Mouse (Mus musculus): ENCODE measurements around the gene Adamts14. TPM values are rescaled to one million over a fixed set of nuclear protein-coding genes. Genes with fewer than 3 reads are reported as not detected.

Adamts14 gene
- polyA plus RNA-seq (2012): not detected in 2 replicates

DNA sequence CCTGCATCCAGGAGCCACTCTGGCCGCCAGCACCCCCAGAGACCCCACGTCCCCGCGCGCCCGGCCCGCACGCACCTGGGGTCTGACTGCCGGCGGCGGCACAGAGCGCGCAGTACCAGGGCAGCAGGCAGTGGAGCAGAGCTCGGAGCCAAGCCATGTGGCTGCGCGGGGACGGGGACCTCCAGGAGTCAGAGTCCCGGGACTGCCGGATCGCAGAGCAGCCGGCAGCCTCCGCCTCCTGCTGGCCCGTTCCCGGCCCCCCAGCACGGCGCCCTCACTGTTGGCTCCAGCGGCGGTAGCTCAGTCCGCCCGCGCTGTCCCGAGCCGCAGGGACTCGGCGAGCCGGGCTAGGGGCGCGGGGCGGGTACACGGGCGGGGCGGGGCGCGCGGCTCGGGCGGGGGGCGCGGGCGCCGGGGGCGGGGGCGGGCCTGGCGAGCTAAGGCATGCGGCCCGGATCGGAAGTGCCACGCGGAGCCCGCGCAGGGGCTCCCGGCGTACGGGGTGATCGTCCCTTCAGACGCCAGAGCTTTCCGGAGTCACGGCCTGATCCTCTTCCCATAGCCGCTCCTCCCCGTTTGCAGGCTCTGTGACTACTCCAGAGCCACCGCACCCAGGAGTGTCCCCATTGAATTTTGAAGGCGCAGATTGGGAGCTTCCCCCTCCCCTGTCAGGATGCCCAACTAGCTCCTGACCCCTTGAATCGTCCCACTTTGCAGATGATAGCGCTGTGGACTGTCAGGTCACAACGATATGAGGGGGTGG lies at the start of gene Adamts14:
Gene Adamts14, minus strand, starts transcription at position 358 of the 763 bp plus-strand sequence.
- no peak for TF ChIP-seq GATA1 (IDR thresholded peaks at IDR 0.05; ENCODE audit: low read length)

DNA sequence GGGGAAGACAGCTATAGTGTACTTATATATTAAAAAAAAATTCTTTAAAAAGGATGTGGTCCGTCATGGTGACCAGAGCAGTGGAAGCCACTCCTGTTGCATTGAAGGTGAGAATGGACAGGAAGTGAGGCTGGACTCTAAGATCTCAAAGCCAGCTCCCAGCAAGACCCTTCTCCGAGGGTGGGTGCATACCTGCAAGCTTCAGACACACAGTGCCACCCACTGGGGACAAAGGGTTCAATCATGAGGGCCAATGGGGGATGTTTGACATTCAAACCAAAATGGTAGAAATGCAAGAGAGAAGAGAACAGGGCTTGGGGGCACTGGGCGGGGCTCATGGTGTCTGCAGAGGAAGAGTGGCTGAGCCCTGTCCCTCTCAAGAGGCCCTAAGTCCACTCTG lies 45.3 kb upstream of the Adamts14 start:
- TF ChIP-seq GATA1 (IDR thresholded peaks at IDR 0.05; ENCODE audit: low read length): no peak

DNA sequence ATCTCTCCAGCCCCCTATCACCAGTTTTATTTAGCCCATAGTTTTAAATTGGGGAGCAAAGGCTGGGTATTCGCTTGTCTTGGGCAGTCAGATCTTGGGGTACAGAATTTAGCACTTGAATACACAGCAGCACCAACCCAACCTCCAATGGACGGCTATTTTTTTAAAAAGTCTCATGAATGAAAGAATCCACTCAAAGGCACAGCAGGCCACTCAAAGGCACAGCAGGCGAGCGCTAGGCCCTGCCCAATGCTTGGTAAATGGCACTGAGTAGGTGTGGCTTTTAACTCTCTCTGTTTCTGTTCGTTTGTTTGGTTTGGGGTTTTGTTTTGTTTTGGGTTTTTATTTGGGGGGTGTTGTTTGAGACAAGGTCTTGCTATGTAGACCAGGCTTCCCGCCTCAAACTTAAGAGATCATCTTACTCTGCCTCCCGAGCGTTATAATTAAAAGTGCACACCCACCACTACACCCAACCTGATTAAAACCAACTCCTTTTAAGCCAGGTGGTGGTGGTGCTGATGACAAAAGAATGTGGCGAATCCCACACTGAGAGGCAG lies 42.2 kb upstream of the Adamts14 start:
- TF ChIP-seq GATA1 (IDR thresholded peaks at IDR 0.05; ENCODE audit: low read length): no peak

DNA sequence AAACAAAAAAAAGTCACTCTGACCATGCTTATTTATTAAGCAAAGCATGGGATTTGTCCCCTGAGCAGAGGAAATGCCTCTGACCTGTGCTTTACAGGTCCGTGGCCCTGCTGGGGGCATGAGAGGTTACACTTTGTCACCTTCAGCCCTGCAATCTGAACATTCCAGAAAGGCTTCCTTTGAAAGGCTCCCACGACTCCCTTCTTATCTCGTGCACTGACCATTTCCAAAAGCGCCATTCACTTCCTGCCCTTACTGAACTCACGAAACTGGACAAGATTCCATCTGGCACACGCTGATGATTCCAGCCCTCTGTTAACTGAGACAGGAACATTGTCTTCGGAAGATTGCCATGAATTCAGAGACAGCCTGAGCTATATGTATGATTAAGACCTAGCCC lies 40.5 kb upstream of the Adamts14 start:
- no peak for TF ChIP-seq GATA1 (IDR thresholded peaks at IDR 0.05; ENCODE audit: low read length)

DNA sequence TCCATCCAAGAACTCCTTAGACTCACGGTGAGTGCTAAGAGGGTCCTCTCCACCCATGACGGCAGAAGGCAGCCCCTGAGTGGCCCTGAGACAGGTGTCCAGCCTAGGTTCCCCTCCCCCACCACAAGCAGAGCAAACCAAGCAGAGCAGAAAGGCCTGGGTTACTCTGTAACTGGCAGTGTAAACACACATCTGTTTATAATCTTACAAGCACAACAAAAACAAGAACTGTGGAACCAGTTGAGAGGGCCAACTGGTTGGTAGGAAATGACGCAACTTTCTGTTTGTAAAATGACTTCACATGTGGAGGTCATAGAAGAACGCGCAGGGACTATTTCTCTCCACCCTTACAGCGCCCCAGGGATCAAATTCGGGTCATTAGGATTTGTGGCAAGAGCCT lies 39.5 kb upstream of the Adamts14 start:
- no peak for TF ChIP-seq GATA1 (IDR thresholded peaks at IDR 0.05; ENCODE audit: low read length)

DNA sequence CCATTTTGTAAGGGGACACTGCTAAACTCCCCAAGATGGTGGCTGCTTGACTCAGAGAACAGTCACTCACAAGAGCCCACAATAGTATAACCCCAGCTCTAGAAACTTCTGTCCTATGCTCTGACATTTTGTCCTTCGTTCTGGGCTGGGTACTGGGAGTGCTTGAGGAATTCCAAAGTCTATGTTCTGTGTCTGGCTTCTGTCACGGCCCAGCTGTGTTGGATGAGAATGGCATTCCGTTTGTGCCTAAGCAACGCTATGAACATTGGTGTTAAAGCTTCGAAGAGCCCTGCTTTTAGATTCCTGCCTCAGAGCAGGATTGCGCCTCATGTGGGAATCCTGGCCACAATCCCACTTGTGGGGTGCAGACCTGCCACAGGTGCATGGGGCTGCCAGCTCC lies 38.9 kb upstream of the Adamts14 start:
- no peak for TF ChIP-seq GATA1 (IDR thresholded peaks at IDR 0.05; ENCODE audit: low read length)

DNA sequence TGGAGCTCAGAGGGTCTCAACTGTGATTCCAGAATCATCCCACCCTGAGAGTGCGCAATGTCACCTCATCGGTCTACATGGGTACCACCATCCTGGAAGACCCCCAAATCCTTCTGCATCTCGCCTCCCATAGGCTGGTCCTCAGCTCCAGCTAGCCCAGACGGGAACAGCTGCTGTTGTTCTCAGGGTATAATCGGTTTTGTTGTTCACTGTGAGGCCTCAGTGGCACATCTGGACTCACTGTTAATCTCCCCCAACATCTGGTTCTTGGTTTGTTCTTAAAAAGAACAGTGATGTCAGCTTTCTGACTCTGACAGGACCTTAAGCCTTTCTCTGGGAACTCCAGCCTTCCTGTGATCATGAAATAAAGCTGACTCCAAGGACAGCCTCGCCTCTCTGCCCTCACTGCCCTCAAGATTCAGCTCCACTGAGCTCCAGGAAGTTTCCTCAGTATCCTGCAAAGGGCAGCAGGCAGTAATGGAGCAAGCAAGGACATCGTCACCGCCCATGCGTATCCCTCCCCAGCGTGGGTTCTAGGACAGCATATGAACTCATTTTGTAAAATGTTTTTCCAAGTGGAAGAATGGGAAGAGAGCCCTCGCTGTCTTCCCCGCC lies 35.6 kb upstream of the Adamts14 start:
- TF ChIP-seq GATA1 (IDR thresholded peaks at IDR 0.05; ENCODE audit: low read length): no peak

DNA sequence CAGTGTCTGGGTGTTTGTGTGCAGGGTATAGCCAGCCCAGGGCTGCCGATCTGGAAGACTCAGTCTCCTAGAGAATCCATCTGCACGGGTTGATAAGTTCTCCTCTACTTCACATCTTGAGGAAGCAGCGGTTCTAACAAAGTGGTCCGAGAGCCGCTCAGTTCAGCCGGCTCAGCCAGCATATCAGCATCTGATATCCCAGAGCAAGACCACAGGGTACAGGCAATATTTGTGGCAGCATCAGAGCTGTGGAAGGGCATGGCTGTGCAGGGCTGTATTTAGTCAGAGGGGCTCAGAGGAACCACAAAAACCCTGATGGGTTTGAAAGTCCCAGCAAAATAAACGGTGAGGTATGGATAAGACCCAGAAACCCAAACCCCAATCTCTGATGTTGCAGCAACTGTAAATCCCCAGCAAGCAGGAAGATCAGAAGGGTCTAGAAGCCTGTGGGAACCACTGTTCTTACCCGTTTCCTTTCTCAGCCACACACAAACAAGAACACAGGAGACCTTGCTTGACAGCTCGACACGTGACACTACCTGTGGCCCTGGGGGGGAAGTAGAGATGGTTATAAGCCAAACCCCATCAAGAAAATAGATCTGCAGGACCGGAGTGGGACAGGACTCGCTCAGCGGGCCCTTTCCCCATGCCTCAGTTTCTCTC lies 32.8 kb upstream of the Adamts14 start:
- TF ChIP-seq GATA1 (IDR thresholded peaks at IDR 0.05; ENCODE audit: low read length): no peak

DNA sequence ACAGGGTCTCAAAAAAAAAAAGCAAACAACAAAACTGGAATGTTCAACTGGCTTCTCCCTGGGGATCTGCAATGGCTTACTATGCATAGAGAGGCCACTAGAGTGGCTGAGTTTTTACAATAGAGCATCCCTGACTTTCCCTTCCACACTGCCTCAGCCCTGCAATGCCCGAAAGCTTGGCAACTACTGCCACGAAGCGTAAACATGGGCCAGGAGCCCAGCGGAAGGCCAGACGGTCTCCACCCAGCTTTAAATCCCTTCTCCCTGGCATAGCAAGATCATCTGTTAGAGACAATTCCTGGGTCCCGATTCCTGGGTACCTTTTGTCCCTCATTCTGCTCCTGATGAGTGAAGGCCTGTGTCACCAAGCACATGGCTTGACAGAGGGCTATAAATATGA lies 30.8 kb upstream of the Adamts14 start:
- TF ChIP-seq GATA1 (IDR thresholded peaks at IDR 0.05; ENCODE audit: low read length): no peak

DNA sequence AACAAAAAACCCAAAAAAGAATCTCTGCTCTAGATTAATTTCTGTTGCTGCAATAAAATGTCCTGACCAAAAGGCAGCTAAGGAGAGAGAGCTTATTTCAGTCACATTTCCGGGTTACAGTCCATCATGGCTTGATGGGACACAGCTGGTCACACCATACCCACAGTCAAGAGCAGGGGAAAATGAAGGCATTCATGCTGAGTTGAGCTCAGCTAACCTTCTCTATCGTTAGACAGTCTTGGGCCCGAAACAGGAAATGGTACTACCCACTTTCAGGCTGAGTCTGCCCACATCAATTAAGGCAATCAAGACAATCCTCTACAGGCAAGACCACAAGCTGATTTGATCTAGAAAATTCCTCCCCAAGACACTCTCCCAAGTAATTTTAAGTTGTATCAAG lies 27.8 kb upstream of the Adamts14 start:
- TF ChIP-seq GATA1 (IDR thresholded peaks at IDR 0.05; ENCODE audit: low read length): no peak

DNA sequence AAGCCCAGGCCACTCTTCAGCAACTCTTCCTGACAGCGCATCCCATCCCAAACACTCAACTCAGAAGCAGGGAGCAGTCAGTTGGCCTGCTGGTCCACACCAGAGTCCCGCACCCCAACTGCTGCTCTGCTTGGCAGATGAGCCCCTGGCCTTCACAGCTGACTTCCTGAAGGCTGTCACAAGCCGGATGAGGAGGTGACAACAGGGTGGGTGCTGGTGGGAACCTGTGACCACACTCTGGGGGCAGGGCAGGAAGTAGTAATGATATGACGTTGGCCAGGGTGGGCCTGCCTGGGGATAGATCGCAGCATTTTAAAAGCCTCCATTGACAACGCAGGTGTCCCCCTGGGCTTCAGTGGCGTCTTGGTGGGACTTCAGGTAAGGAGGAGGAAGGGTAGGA lies 24.2 kb upstream of the Adamts14 start, which contains the start of gene Prf1:
Gene Prf1, plus strand, starts transcription at position 357 of the 400 bp plus-strand sequence.
- TF ChIP-seq GATA1 (IDR thresholded peaks at IDR 0.05; ENCODE audit: low read length): no peak

DNA sequence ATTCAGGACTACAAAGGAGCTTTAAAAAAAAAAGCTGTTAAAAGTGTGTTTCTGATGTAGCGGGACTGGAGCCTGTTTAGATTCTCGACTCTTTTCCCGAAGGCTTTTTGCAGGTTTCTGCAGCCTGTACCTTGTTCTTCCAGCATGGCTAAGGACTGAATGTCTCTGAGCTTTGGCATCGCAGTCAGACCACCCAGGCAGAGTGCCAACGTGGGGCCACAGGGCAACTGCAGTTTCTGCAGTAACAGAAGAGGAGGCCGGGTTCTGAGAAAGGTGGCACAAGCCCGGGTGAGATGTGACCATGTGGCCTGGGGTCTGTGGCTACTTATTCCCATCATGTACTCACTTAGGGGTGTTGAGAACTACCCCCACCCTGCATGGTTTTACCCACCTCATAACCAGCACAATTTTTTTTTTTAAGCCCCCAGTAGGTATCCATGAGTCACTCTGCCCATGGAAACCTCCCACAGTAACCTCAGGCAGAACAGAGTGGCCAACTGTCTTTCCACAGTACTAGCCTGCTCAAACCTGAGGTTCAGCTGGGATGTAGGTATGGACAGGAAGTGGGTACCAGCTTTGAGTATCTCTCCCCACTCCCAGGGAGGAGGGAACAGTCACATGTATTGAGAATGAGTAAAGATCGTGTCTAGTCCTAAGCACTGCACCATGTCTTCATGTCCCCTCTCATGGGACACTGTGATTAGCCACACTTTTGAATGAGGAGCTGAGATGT lies 23.6 kb upstream of the Adamts14 start:
- no peak for TF ChIP-seq GATA1 (IDR thresholded peaks at IDR 0.05; ENCODE audit: low read length)

DNA sequence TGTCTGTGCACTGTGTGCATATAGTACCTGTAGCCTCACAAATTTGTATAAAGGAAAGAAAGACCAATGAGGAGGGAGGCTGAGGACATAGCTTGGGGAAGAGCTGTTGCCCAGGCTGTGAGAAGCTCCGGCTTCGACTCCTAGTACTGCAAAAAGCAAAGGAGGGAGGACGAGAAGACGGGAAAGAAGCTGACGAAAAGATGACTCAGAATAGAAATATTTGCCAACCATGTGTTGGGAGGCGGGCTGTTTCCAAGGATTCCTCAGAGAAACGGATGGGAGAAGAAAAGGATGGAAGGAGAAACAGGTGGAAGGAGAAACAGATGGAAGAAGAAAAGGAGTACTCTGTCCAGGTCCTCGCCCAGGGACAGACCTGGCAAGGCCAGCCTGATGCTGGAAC lies 21.0 kb upstream of the Adamts14 start:
- TF ChIP-seq GATA1 (IDR thresholded peaks at IDR 0.05; ENCODE audit: low read length): no peak

DNA sequence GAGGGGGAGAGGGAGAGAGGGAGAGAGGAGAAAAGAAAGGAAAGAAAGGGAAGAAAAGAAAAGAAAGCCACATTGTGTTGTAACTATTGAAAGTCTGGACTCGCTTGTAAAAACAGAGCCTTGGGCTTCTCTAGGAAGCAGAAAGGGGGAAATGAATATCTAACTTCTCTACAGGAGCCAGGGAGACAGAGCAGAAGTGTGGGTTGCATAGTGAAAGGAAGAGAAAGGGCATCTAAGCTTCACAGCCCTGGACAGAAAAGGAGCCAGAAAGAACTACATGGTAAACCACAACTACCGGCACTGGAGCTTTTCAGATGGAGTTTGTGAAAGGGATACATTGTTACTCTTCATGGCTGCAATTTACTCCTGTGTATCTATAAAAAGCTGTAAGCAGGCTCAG lies 17.2 kb upstream of the Adamts14 start:
- no peak for TF ChIP-seq GATA1 (IDR thresholded peaks at IDR 0.05; ENCODE audit: low read length)

DNA sequence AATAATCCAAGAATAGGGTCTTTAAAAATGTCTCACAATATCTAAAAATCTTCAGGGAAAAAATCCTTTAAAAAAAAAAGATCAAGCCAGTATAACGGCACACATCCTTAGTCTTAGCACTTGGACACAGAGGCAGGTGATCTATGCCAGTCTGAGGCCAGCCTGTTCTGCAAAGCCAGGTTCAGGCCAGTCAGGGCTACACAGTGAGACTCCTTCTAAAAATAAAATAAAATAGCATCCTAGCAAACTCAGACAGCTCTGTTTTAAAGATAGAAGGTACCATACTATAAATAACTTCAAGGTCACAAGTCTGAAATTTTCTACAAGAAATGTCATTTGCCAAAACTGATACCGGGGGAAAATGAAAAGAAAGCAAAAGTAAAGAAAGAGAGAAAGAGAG lies 16.8 kb upstream of the Adamts14 start:
- TF ChIP-seq GATA1 (IDR thresholded peaks at IDR 0.05; ENCODE audit: low read length): no peak

DNA sequence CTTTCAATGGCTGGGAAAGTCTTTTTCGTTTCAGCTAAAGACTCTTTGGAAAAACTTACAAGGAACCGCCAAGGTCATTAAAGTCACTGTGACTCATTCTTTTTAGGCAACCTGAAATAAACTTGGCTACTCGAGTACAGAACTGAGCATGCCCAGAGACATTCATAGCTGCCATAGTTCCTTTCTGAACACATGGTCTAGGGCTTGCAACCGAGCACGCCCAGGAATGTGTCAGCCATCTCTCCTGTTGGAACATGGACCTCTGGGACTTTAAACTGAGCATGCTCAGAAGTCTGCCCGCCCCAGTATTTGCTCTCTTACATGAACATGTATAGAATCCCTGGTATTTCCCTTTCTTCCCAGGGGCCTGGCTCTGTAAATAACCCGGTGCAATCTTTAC lies 13.0 kb upstream of the Adamts14 start:
- TF ChIP-seq GATA1 (IDR thresholded peaks at IDR 0.05; ENCODE audit: low read length): no peak
